Mouse (Mus musculus) B cell, adult 2 months (primary cell): ENCODE results near the gene Olfr401.
"Not testable (repeated sequence)": the region's sequence is repeated elsewhere in the genome, so short reads cannot be mapped to it uniquely, and the experiment has no call there.

Experiments used
- DNase-seq, 2 experiments: peaks; one replicate each; pipeline ENCODE4 v3.0.0; 2022

The Olfr401 gene

GRCm38 (mm10) chr11:74113412-74113811 lies at the start of gene Olfr401:
Gene Olfr401 (plus strand): TSS chr11:74113712.
- DNase-seq = no peak

- DNase-seq = no peak
Observed at GRCm38 (mm10) chr11:74069655-74070054, 43.9 kb upstream of the Olfr401 start, which contains the start of gene Zfp616. Gene Zfp616 (plus strand): TSS chr11:74069955.

GRCm38 (mm10) chr11:74100724-74101123 lies 12.8 kb upstream of the Olfr401 start:
- no peak for DNase-seq

GRCm38 (mm10) chr11:74101507-74101906 lies 12.0 kb upstream of the Olfr401 start:
- DNase-seq = no peak

- DNase-seq = no peak
Observed at GRCm38 (mm10) chr11:74105066-74105465, 8.4 kb upstream of the Olfr401 start.

GRCm38 (mm10) chr11:74140001-74140400 lies 26.5 kb downstream of the Olfr401 start:
- not testable (repeated sequence) for DNase-seq

- DNase-seq = no peak
Observed at GRCm38 (mm10) chr11:74145866-74146265, 32.4 kb downstream of the Olfr401 start.

GRCm38 (mm10) chr11:74153229-74153628 lies 39.7 kb downstream of the Olfr401 start, which contains the start of gene Olfr402:
Gene Olfr402 (plus strand): TSS chr11:74153529.
- DNase-seq = no peak

GRCm38 (mm10) chr11:74168771-74169170 lies 55.3 kb downstream of the Olfr401 start:
- no peak for DNase-seq
